Comparison of ENCODE assay signal across 16 mouse cellular contexts in genomic region chr5:15776106-15776505, GRCm38 (mm10).
"Had no signal": no experiment of that assay in that cellular context is flagged by ENCODE, and none has a peak within 500 bp of the region (broad histone marks: within the 10 kb centered on the region; RNA-seq: fewer than 3 reads in every experiment).

No protein-coding gene starts in this region.

- H3K27ac ChIP-seq: neural tube, embryonic 13.5 days; neural tube, embryonic 15.5 days; stomach, embryonic 15.5 days; stomach, postnatal 0 days had no signal

- H3K9ac ChIP-seq: neural tube, embryonic 13.5 days; neural tube, embryonic 15.5 days; stomach, embryonic 15.5 days had no signal

- H3K4me1 ChIP-seq: neural tube, embryonic 13.5 days; neural tube, embryonic 15.5 days; stomach, embryonic 15.5 days had no signal

- H3K4me3 ChIP-seq: neural tube, embryonic 13.5 days; neural tube, embryonic 15.5 days; stomach, embryonic 15.5 days had no signal

- H3K27me3 ChIP-seq: neural tube, embryonic 13.5 days; neural tube, embryonic 15.5 days; stomach, embryonic 15.5 days had no signal

- H3K4me2 ChIP-seq: neural tube, embryonic 13.5 days; neural tube, embryonic 15.5 days; stomach, embryonic 15.5 days had no signal

- H3K36me3 ChIP-seq: neural tube, embryonic 13.5 days; neural tube, embryonic 15.5 days; stomach, embryonic 15.5 days had no signal

- H3K9me3 ChIP-seq: neural tube, embryonic 13.5 days; neural tube, embryonic 15.5 days; stomach, embryonic 15.5 days had no signal

- DNase-seq: retina, postnatal 1 day; right cerebral cortex, adult 18-20 months; right cerebral cortex, postnatal 14 days; right cerebral cortex, postnatal 25 days; right cerebral cortex, postnatal 4 days; spleen, adult 18-20 months; thymus, adult 18-20 months; thymus, adult 2 months; thymus, postnatal 14 days; thymus, postnatal 25 days; thymus, postnatal 36 days; thymus, postnatal 4 days had no signal
